Mouse (Mus musculus) erythroblast, embryonic 14.5 days (primary cell): Measurements from ENCODE around the gene Arhgef12. TPM values are rescaled to one million over a fixed set of nuclear protein-coding genes. Genes with fewer than 3 reads are reported as not detected.
"Not testable (repeated sequence)": the region's sequence is repeated elsewhere in the genome, so short reads cannot be mapped to it uniquely, and the experiment has no call there.

ENCODE experiments used
- H3K27me3 ChIP-seq: 2 replicates; pipeline ENCODE4 v1.6.1; 2012; ENCODE audit warnings: inconsistent platforms; ENCODE audit not compliant: control insufficient read depth
- H3K36me3 ChIP-seq: 2 replicates; pipeline ENCODE4 v1.6.1; 2012; ENCODE audit warnings: mild to moderate bottlenecking, inconsistent platforms; ENCODE audit not compliant: control insufficient read depth
- H3K4me1 ChIP-seq: 2 replicates; pipeline ENCODE4 v1.6.1; 2012; ENCODE audit warnings: inconsistent platforms; ENCODE audit not compliant: control insufficient read depth
- H3K4me3 ChIP-seq: replicated peaks from 2 replicates; pipeline ENCODE3; 2012; ENCODE audit warnings: moderate library complexity, mild to moderate bottlenecking, inconsistent platforms
- H3K9me3 ChIP-seq: 2 replicates; pipeline ENCODE4 v1.6.1; 2012; ENCODE audit warnings: low read length, inconsistent platforms, mixed read lengths; ENCODE audit not compliant: control insufficient read depth
- GATA1 ChIP-seq: IDR thresholded peaks from 2 replicates; pipeline ENCODE4 v1.6.1; 2012; ENCODE audit warnings: low read length, inconsistent platforms, mixed read lengths
- TAL1 ChIP-seq: IDR thresholded peaks from 3 replicates; pipeline ENCODE4 v1.6.1; 2012; ENCODE audit warnings: low read length, inconsistent platforms, mixed read lengths
- polyA plus RNA-seq: library from polyadenylated mRNA; stranded (reverse); fragments of >175 nt; gene quantifications from 2 replicates; pipeline ENCODE4 v1.2.3, GENCODE M21; 2012

Arhgef12 gene
- polyA plus RNA-seq, 1 experiment, result 1.4 TPM

GRCm38 (mm10) chr9:43132380-43132779, 25.3 kb upstream of the Arhgef12 start:
- no peak overlapping the region for H3K4me3 ChIP-seq
- TF ChIP-seq GATA1 (no peak), TAL1 (no peak)
- no peaks in the 10 kb centered on the region for H3K9me3 ChIP-seq
- H3K36me3 ChIP-seq, result no peaks in the 10 kb centered on the region
- H3K4me1 ChIP-seq, result peaks cover 20% of the 10 kb centered on the region
- peaks cover 15% of the 10 kb centered on the region for H3K27me3 ChIP-seq

GRCm38 (mm10) chr9:43131940-43132339, 24.9 kb upstream of the Arhgef12 start:
- no peak overlapping the region for H3K4me3 ChIP-seq
- H3K4me1 ChIP-seq, result peaks cover 21% of the 10 kb centered on the region
- no peaks in the 10 kb centered on the region for H3K36me3 ChIP-seq

GRCm38 (mm10) chr9:43130684-43131083, 23.6 kb upstream of the Arhgef12 start:
- peaks cover 31% of the 10 kb centered on the region for H3K27me3 ChIP-seq
- TF ChIP-seq TAL1 (no peak), GATA1 (no peak)
- no peaks in the 10 kb centered on the region for H3K9me3 ChIP-seq
- H3K4me1 ChIP-seq, result peaks cover 26% of the 10 kb centered on the region
- H3K4me3 ChIP-seq, result no peak overlapping the region
- no peaks in the 10 kb centered on the region for H3K36me3 ChIP-seq

More at GRCm38 (mm10) chr9:43131940-43132339, 24.9 kb upstream of the Arhgef12 start:
- Histone ChIP-seq H3K27me3 (peaks cover 20% of the 10 kb centered on the region), H3K9me3 (no peaks in the 10 kb centered on the region)
- TF ChIP-seq GATA1 (no peak), TAL1 (no peak)

GRCm38 (mm10) chr9:43127101-43127787, 20.2 kb upstream of the Arhgef12 start:
- Histone ChIP-seq H3K4me1 (peaks cover 31% of the 10 kb centered on the region), H3K36me3 (no peaks in the 10 kb centered on the region), H3K4me3 (no peak overlapping the region), H3K9me3 (no peaks in the 10 kb centered on the region), H3K27me3 (peaks cover 56% of the 10 kb centered on the region)
- TF ChIP-seq GATA1 (no peak), TAL1 (no peak)

GRCm38 (mm10) chr9:43122379-43122778, 15.3 kb upstream of the Arhgef12 start:
- Histone ChIP-seq H3K9me3 (no peaks in the 10 kb centered on the region), H3K4me3 (no peak overlapping the region), H3K4me1 (peaks cover 25% of the 10 kb centered on the region), H3K27me3 (peaks cover 89% of the 10 kb centered on the region), H3K36me3 (no peaks in the 10 kb centered on the region)
- TF ChIP-seq TAL1 (no peak), GATA1 (no peak)

GRCm38 (mm10) chr9:43121948-43122347, 14.9 kb upstream of the Arhgef12 start:
- H3K36me3 ChIP-seq, H3K4me3 ChIP-seq, H3K9me3 ChIP-seq: not testable (repeated sequence)
- peaks cover 89% of the 10 kb centered on the region for H3K27me3 ChIP-seq
- H3K4me1 ChIP-seq, result peaks cover 29% of the 10 kb centered on the region

GRCm38 (mm10) chr9:43116997-43117336, 9.9 kb upstream of the Arhgef12 start:
- peaks cover 90% of the 10 kb centered on the region for H3K27me3 ChIP-seq
- TF ChIP-seq GATA1 (no peak), TAL1 (no peak)
- H3K9me3 ChIP-seq, result no peaks in the 10 kb centered on the region
- H3K4me3 ChIP-seq, result peak overlapping the region; percentile 83
- no peaks in the 10 kb centered on the region for H3K36me3 ChIP-seq
- peaks cover 44% of the 10 kb centered on the region for H3K4me1 ChIP-seq

GRCm38 (mm10) chr9:43116134-43116996, 9.3 kb upstream of the Arhgef12 start, which contains the start of gene Tmem136:
TSS of gene Tmem136 (minus strand) at chr9:43116570.
- H3K27me3 ChIP-seq, result peaks cover 92% of the 10 kb centered on the region
- no peaks in the 10 kb centered on the region for H3K36me3 ChIP-seq
- no peaks in the 10 kb centered on the region; the same call in 1 of the 2 replicates for H3K9me3 ChIP-seq
- peak within 1 kb of the TSS; percentile 83 for H3K4me3 ChIP-seq
- peaks cover 47% of the 10 kb centered on the region for H3K4me1 ChIP-seq
- TF ChIP-seq GATA1, result peak; percentile 67
- TF ChIP-seq TAL1, result peak; percentile 77

- peaks cover 47% of the 10 kb centered on the region for H3K4me1 ChIP-seq
- H3K9me3 ChIP-seq, result no peaks in the 10 kb centered on the region; the same call in 1 of the 2 replicates
- H3K36me3 ChIP-seq, result no peaks in the 10 kb centered on the region
- no peak for TF ChIP-seq TAL1
- no peak for TF ChIP-seq GATA1
- H3K27me3 ChIP-seq, result peaks cover 93% of the 10 kb centered on the region
- peak overlapping the region; percentile 83 for H3K4me3 ChIP-seq
Observed at GRCm38 (mm10) chr9:43115431-43116133, 8.5 kb upstream of the Arhgef12 start.
